Mouse (Mus musculus): Measurements from ENCODE around the gene Pnlip.

Gene Pnlip

DNA sequence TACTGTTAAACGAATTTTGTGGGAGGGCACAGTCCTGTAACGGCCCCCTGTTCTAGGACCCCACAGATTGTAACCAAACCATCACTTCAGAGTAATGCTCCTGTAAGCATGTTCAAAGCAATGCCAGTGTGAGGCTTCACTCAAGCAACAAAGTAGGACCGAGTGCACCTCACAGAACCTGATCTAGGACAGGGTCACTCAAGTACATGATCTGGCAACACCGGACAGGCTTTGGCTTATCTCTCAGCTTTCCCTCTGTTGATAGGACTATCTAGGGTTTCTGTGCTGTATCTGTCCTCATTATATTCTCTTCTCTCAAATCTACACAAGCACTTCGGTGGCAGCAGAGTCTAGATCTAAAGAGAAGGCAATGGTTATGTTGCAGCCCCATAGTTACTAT is 74.3 kb downstream of the Pnlip start:
- DNase-seq (ENCODE audit: low read depth, low spot score): no peak

GRCm38 (mm10) chr19:58727756-58728155 is 75.5 kb downstream of the Pnlip start:
- DNase-seq (ENCODE audit: low read depth, low spot score): no peak

- no peak for DNase-seq (ENCODE audit: low read depth, low spot score)
Observed at GRCm38 (mm10) chr19:58728445-58729031, 76.2 kb downstream of the Pnlip start, which contains the start of gene Pnliprp1. Gene Pnliprp1 (plus strand): TSS chr19:58728887.

All from forelimb bud, embryonic 11.5 days (tissue).